ENCODE assay signal across 7 mouse cellular contexts in genomic region chrX:48594099-48594760, GRCm38 (mm10). TPM values are rescaled to one million over a fixed set of nuclear protein-coding genes. Genes with fewer than 3 reads are reported as not detected.
DNase-seq lines count a peak whose midpoint lies in the region; ATAC-seq and TF ChIP-seq lines count a peak whose summit lies in the region.

TSS of gene Zfp280c (minus strand) at chrX:48594504.

- peak; percentile 93 for ATAC-seq in intestine, embryonic 16.5 days
- ATAC-seq in midbrain, embryonic 12.5 days (ENCODE audit: low FRiP score, low read depth): peak; percentile 89

- peak; percentile 88 for DNase-seq in adrenal gland, adult 2 months
- peak; percentile 38 for DNase-seq in embryo, embryonic 11.5 days (ENCODE audit: low read depth, low spot score)
- peak; percentile 27 to 48 for DNase-seq in gastrocnemius, postnatal 36 days
- DNase-seq in left cerebral cortex, postnatal 4 days: peak; percentile 55

- TF ChIP-seq POLR2A in small intestine, adult 2 months (IDR thresholded peaks at IDR 0.05; ENCODE audit: low read depth, low read length): no peak; the same call in 1 of the 2 replicates

- H3K4me3 ChIP-seq in intestine, embryonic 16.5 days (ENCODE audit: low read length): peak within 1 kb of the TSS; percentile 68
- H3K4me3 ChIP-seq in midbrain, embryonic 12.5 days: peak within 1 kb of the TSS; percentile 64
- peak within 1 kb of the TSS; percentile 91 for H3K4me3 ChIP-seq in small intestine, adult 2 months (ENCODE audit: low read depth, low read length)

- H3K4me2 ChIP-seq in intestine, embryonic 16.5 days (ENCODE audit: low read depth, low read length): peak within 1 kb of the TSS; percentile 56
- H3K4me2 ChIP-seq in midbrain, embryonic 12.5 days (replicated peaks): peak within 1 kb of the TSS; percentile 50

- intact Hi-C loops in gastrocnemius, postnatal 36 days (cut with DNase I): no loop called here
- intact Hi-C loops in left cerebral cortex, postnatal 4 days (cut with DNase I): no loop called here

- H3K27me3 ChIP-seq in intestine, embryonic 16.5 days (replicated peaks; ENCODE audit: control insufficient read depth, insufficient read depth, low read length): no peaks in the 10 kb centered on the region
- no peaks in the 10 kb centered on the region for H3K27me3 ChIP-seq in midbrain, embryonic 12.5 days
- H3K27me3 ChIP-seq in small intestine, adult 2 months (ENCODE audit: control insufficient read depth, insufficient read depth, low read length): no peaks in the 10 kb centered on the region

- no peak for TF ChIP-seq CTCF in small intestine, adult 2 months (IDR thresholded peaks at IDR 0.05; ENCODE audit: extremely low read depth, insufficient read length, insufficient replicate concordance, low read depth, low read length)

- peak within 1 kb of the TSS; percentile 48; the same call in 1 of the 2 replicates for H3K27ac ChIP-seq in intestine, embryonic 16.5 days (ENCODE audit: low read length)
- H3K27ac ChIP-seq in midbrain, embryonic 12.5 days (replicated peaks): peak within 1 kb of the TSS; percentile 89
- no peak within 1 kb of the TSS for H3K27ac ChIP-seq in small intestine, adult 2 months (ENCODE audit: insufficient read depth, low read depth, low read length)

- no peaks in the 10 kb centered on the region for H3K4me1 ChIP-seq in intestine, embryonic 16.5 days (ENCODE audit: control insufficient read depth, insufficient read depth, low read length)
- 0 out of 2 replicates have a peak, but pooled peaks cover 3% of the 10 kb centered on the region for H3K4me1 ChIP-seq in midbrain, embryonic 12.5 days
- H3K4me1 ChIP-seq in small intestine, adult 2 months (ENCODE audit: control insufficient read depth, insufficient read depth, insufficient read length, low read length): no peaks in the 10 kb centered on the region

- peak within 1 kb of the TSS; percentile 79 for H3K9ac ChIP-seq in intestine, embryonic 16.5 days (ENCODE audit: low read depth, low read length)
- H3K9ac ChIP-seq in midbrain, embryonic 12.5 days (replicated peaks): peak within 1 kb of the TSS; percentile 79

- 14% methylated on average over 45 of the region's 45 CpGs for WGBS in intestine, embryonic 16.5 days
- WGBS in midbrain, embryonic 12.5 days: 18% methylated on average over 38 of the region's 45 CpGs
- 19% methylated on average over 43 of the region's 45 CpGs for WGBS in small intestine, adult 2 months

- no peaks in the 10 kb centered on the region for H3K36me3 ChIP-seq in intestine, embryonic 16.5 days (ENCODE audit: control insufficient read depth, insufficient read depth, low read length)
- peaks cover 13% of the 10 kb centered on the region; the same call in 1 of the 2 replicates for H3K36me3 ChIP-seq in midbrain, embryonic 12.5 days
- peaks cover 7% of the 10 kb centered on the region; the same call in 1 of the 2 replicates for H3K36me3 ChIP-seq in small intestine, adult 2 months (ENCODE audit: control insufficient read depth, insufficient read depth, low read length)

- no peaks in the 10 kb centered on the region for H3K9me3 ChIP-seq in intestine, embryonic 16.5 days (ENCODE audit: control insufficient read depth, low read length)
- no peaks in the 10 kb centered on the region for H3K9me3 ChIP-seq in midbrain, embryonic 12.5 days

RNA-seq across cellular contexts. Expression of gene Zfp280c, which starts in this region (rescaled TPM):
- 10 to 100 TPM in 1 of 2 experiments, 1 to 10 TPM in 1; 9.8 to 11.8 TPM for total RNA-seq in adrenal gland, adult 2 months (2021)
- polyA plus RNA-seq in adrenal gland, adult 2 months (2012; rRNA removed): 0.65 and 0.76 TPM in 2 replicates
- total RNA-seq in gastrocnemius, postnatal 36 days (2021): 1 to 10 TPM; 4.2 to 5.1 TPM
- 5.5 and 6.0 TPM in 2 replicates for polyA plus RNA-seq in intestine, embryonic 16.5 days (2015; fragmentation: Nextera tagmentation; extraction: Ambion mirVana)
- total RNA-seq in left cerebral cortex, postnatal 4 days (2021): 10 to 100 TPM; 36.9 to 37.4 TPM
- 18.3 and 21.0 TPM in 2 replicates for polyA plus RNA-seq in midbrain, embryonic 12.5 days (2016; fragmentation: Nextera tagmentation; extraction: Ambion mirVana)
- 0.19 and 0.65 TPM in 2 replicates for polyA plus RNA-seq in small intestine, adult 2 months (2012; rRNA removed)

Comparison
In these comparisons a context has a peak if more than half of its experiments do, and no peak if none do; other contexts are left out.
1. DNase-seq: peak in every context shown above with its lines; median percentile 88 in adrenal gland, adult 2 months; 55 in left cerebral cortex, postnatal 4 days; 38 in embryo, embryonic 11.5 days; 38 in gastrocnemius, postnatal 36 days.